Mouse (Mus musculus) C2C12 (cell line): ENCODE measurements around the gene Rad51b. TPM values are rescaled to one million over a fixed set of nuclear protein-coding genes. Genes with fewer than 3 reads are reported as not detected.

Experiments used
- H3K27me3 ChIP-seq: one replicate; pipeline ENCODE4 v1.6.1; 2011; ENCODE audit not compliant: control insufficient read depth, insufficient read depth, insufficient read length
- H3K36me3 ChIP-seq: one replicate; pipeline ENCODE4 v1.6.1; 2011; ENCODE audit not compliant: control insufficient read depth, insufficient read depth
- H3K4me3 ChIP-seq: one replicate; pipeline ENCODE4 v1.5.1; 2011; ENCODE audit warnings: mild to moderate bottlenecking, control low read depth; ENCODE audit not compliant: poor library complexity, insufficient read depth, severe bottlenecking
- H3K79me2 ChIP-seq: one replicate; pipeline ENCODE4 v1.6.1; 2011; ENCODE audit not compliant: control insufficient read depth, insufficient read depth
- H3K79me3 ChIP-seq: one replicate; pipeline ENCODE4 v1.6.1; 2011; ENCODE audit warnings: low read depth, control low read depth
- H3ac ChIP-seq: one replicate; pipeline ENCODE3; 2011; ENCODE audit warnings: low read depth; ENCODE audit not compliant: control insufficient read depth, insufficient read length
- CEBPB ChIP-seq: IDR thresholded peaks from one replicate; pipeline ENCODE4 v1.6.1; 2011; ENCODE audit warnings: low read depth, mild to moderate bottlenecking, control low read depth, moderate library complexity
- CTCF ChIP-seq: IDR thresholded peaks from one replicate; pipeline ENCODE4 v1.5.1; 2011; ENCODE audit not compliant: control insufficient read depth, insufficient read depth, insufficient read length
- FOSL1 ChIP-seq: IDR thresholded peaks from one replicate; pipeline ENCODE4 v1.8.0; 2011; ENCODE audit warnings: mild to moderate bottlenecking, low read length; ENCODE audit not compliant: poor library complexity, insufficient read depth, severe bottlenecking
- MAX ChIP-seq: IDR thresholded peaks from one replicate; pipeline ENCODE4 v1.6.1; 2011; ENCODE audit warnings: mild to moderate bottlenecking, control low read depth
- MYOD1 ChIP-seq: IDR thresholded peaks from one replicate; pipeline ENCODE4 v1.6.1; 2011; ENCODE audit warnings: low read depth; ENCODE audit not compliant: control insufficient read depth, insufficient read length
- MYOG ChIP-seq: IDR thresholded peaks from one replicate; pipeline ENCODE4 v1.6.1; 2011; ENCODE audit not compliant: control insufficient read depth, insufficient read length; ENCODE audit errors: extremely low read depth
- USF1 ChIP-seq: IDR thresholded peaks from one replicate; pipeline ENCODE4 v1.6.1; 2011; ENCODE audit warnings: low read depth, mild to moderate bottlenecking, control low read depth, moderate library complexity
- polyA plus RNA-seq: library from polyadenylated mRNA; unstranded; fragments of >200 nt; fragmentation: generic; extraction: Trizol; gene quantifications from one replicate; pipeline ENCODE4 v1.2.1, GENCODE M21; 2012; ENCODE audit warnings: missing spikeins

The Rad51b gene
- polyA plus RNA-seq, 1 experiment = 1.3 TPM

GRCm38 (mm10) chr12:79838181-79838961 is 541.3 kb downstream of the Rad51b start:
- H3K4me3 ChIP-seq = no peak overlapping the region

GRCm38 (mm10) chr12:79839096-79839941 is 542.2 kb downstream of the Rad51b start:
- H3K79me3 ChIP-seq = no peaks in the 10 kb centered on the region
- H3ac ChIP-seq = no peak overlapping the region
- H3K4me3 ChIP-seq = no peak overlapping the region
- no peaks in the 10 kb centered on the region for H3K36me3 ChIP-seq
- no peak for TF ChIP-seq MAX
- TF ChIP-seq CTCF = no peak
- no peak for TF ChIP-seq USF1
- no peak for TF ChIP-seq CEBPB
- no peak for TF ChIP-seq MYOG
- no peak for TF ChIP-seq FOSL1
- TF ChIP-seq MYOD1 = no peak
- no peaks in the 10 kb centered on the region for H3K27me3 ChIP-seq
- H3K79me2 ChIP-seq = no peaks in the 10 kb centered on the region

More at GRCm38 (mm10) chr12:79838181-79838961, 541.3 kb downstream of the Rad51b start:
- Histone ChIP-seq H3K79me2 (no peaks in the 10 kb centered on the region), H3K36me3 (no peaks in the 10 kb centered on the region), H3K79me3 (no peaks in the 10 kb centered on the region), H3ac (no peak overlapping the region), H3K27me3 (no peaks in the 10 kb centered on the region)
- TF ChIP-seq FOSL1 = no peak
- no peak for TF ChIP-seq MYOG
- TF ChIP-seq CEBPB = no peak
- TF ChIP-seq MAX = no peak
- TF ChIP-seq CTCF = no peak
- TF ChIP-seq USF1 = no peak
- TF ChIP-seq MYOD1 = no peak

DNA sequence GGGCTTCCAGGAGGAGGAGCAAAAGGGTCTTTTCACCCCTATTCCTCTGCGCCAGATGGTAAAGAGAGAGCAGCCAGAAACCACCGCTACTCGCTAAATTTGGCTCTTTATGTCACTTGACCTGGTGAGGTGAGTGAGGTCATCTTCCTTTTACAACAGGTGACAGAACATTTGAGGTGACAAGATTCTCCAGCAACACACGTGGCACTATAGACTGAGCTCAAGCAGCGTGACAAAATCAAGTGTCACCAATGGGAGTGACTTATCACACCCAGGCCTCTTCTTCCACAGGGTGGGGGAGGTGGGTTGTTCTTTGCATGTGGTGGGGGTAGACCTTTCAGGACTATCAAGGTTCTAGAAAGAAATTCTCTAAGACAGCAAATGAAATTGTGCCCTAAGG is 543.4 kb downstream of the Rad51b start:
- no peak overlapping the region for H3K4me3 ChIP-seq
- no peaks in the 10 kb centered on the region for H3K79me3 ChIP-seq
- no peaks in the 10 kb centered on the region for H3K79me2 ChIP-seq
- H3ac ChIP-seq = no peak overlapping the region
- H3K27me3 ChIP-seq = no peaks in the 10 kb centered on the region
- H3K36me3 ChIP-seq = no peaks in the 10 kb centered on the region
- TF ChIP-seq MYOG = no peak
- no peak for TF ChIP-seq CTCF
- TF ChIP-seq FOSL1 = no peak
- no peak for TF ChIP-seq MAX
- no peak for TF ChIP-seq USF1
- TF ChIP-seq MYOD1 = no peak
- no peak for TF ChIP-seq CEBPB

- no peaks in the 10 kb centered on the region for H3K27me3 ChIP-seq
- no peak overlapping the region for H3ac ChIP-seq
- TF ChIP-seq MAX = no peak
- no peak for TF ChIP-seq MYOD1
- no peak for TF ChIP-seq MYOG
- TF ChIP-seq USF1 = no peak
- no peak for TF ChIP-seq CTCF
- no peak for TF ChIP-seq FOSL1
- TF ChIP-seq CEBPB = no peak
- H3K79me2 ChIP-seq = no peaks in the 10 kb centered on the region
- no peak overlapping the region for H3K4me3 ChIP-seq
- no peaks in the 10 kb centered on the region for H3K36me3 ChIP-seq
- no peaks in the 10 kb centered on the region for H3K79me3 ChIP-seq
These were observed 544.2 kb downstream of the Rad51b start for GRCm38 (mm10) chr12:79841248-79841647.

DNA sequence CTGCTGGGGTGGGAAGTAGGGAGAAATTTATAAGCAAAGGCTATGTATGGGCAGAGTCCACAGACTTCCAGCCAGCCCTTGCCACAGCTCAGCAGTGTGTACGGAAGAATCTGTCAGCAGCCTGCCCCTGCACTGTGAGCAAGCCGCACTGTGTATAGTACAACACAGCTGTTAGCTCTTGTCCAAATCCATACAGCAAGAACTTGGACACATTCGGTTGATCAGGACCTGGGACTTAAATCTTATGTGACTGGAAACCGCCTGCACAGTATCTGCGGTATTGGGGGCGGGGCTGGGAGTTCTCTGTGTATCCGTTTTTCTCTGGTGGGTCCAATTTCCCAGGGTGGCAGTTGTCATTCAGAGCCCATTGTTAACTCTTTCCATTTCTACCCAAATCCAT is 545.2 kb downstream of the Rad51b start:
- Histone ChIP-seq H3K27me3 (no peaks in the 10 kb centered on the region), H3K4me3 (no peak overlapping the region), H3K36me3 (no peaks in the 10 kb centered on the region), H3K79me2 (no peaks in the 10 kb centered on the region), H3ac (no peak overlapping the region), H3K79me3 (no peaks in the 10 kb centered on the region)
- TF ChIP-seq MYOG (no peak), MAX (no peak), FOSL1 (no peak), CEBPB (no peak), MYOD1 (no peak), CTCF (no peak), USF1 (no peak)
